Mouse (Mus musculus) small intestine, adult 2 months (tissue): ENCODE results near the gene Pla2g5.

Source experiments
- CTCF ChIP-seq: fragments of 200-500 bp; IDR thresholded peaks from 2 replicates; pipeline ENCODE4 v1.5.1; 2012; ENCODE audit warnings: low read depth, mild to moderate bottlenecking, control low read depth, inconsistent platforms, low read length, moderate library complexity, mixed read lengths; ENCODE audit not compliant: insufficient replicate concordance, insufficient read length; ENCODE audit errors: extremely low read depth
- POLR2A ChIP-seq: fragments of 200-500 bp; IDR thresholded peaks from 2 replicates; pipeline ENCODE4 v1.6.1; 2012; ENCODE audit warnings: low read depth, mild to moderate bottlenecking, control low read depth, inconsistent platforms, low read length, moderate library complexity

DNA sequence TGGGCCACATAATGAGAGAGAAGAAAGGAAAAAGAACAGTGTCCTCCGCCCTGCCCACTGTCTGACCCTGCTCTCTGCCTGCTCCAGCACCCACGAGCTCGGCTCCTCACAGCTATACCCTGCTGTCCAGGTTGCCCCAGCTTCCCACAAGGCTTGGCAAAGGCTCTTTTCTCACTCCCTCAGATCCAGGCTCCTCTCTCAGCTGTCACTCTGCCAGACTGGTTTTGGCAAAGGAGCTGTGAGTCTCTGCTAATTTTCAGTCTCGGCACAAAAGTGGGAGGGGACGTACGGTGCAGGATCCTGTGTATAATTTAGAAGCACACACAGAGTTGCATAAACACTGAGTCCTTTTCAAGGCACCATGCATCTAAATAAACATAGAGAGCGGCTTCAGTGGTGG lies 21.9 kb downstream of the Pla2g5 start:
- TF ChIP-seq CTCF (no peak), POLR2A (no peak)
